ENCODE assay signal across 10 mouse cellular contexts in genomic region chr3:122043102-122043501, GRCm38 (mm10). TPM values are rescaled to one million over a fixed set of nuclear protein-coding genes. Genes with fewer than 3 reads are reported as not detected.
A peak's percentile ranks its signal among the peaks of the same experiment; 100 is the strongest.
DNase-seq lines count a peak whose midpoint lies in the region; ATAC-seq and TF ChIP-seq lines count a peak whose summit lies in the region.
"Had no signal": no experiment of that assay in that cellular context is flagged by ENCODE, and none has a peak within 500 bp of the region (broad histone marks: within the 10 kb centered on the region; RNA-seq: fewer than 3 reads in every experiment).

No protein-coding gene starts in this region.

- H3K27me3 ChIP-seq in kidney, postnatal 0 days (ENCODE audit: insufficient read depth, low read length) = no peaks in the 10 kb centered on the region
- peaks cover 81% of the 10 kb centered on the region for H3K27me3 ChIP-seq in forebrain, embryonic 13.5 days
- peaks cover 34% of the 10 kb centered on the region for H3K27me3 ChIP-seq in midbrain, embryonic 16.5 days (ENCODE audit: control insufficient read depth, insufficient read depth, low read depth, low read length)

- H3K4me3 ChIP-seq in gastrocnemius, adult 2 months = peak overlapping the region; percentile 59
- H3K4me3 ChIP-seq in kidney, postnatal 0 days (replicated peaks; ENCODE audit: low read depth, low read length) = no peak overlapping the region
- no peak overlapping the region for H3K4me3 ChIP-seq in forebrain, embryonic 13.5 days
- no peak overlapping the region for H3K4me3 ChIP-seq in midbrain, embryonic 16.5 days (ENCODE audit: low read depth, low read length)
- H3K4me3 ChIP-seq: erythroblast, embryonic 14.5 days had no signal

- 15% methylated on average over 8 of the region's 8 CpGs for WGBS in kidney, postnatal 0 days
- WGBS in forebrain, embryonic 13.5 days = 9% methylated on average over 8 of the region's 8 CpGs
- 16% methylated on average over 8 of the region's 8 CpGs for WGBS in midbrain, embryonic 16.5 days

- intact Hi-C loops in gastrocnemius, adult 2 months (cut with DNase I) = no loop called here

- no peak for DNase-seq in gastrocnemius, adult 2 months
- DNase-seq in gastrocnemius, adult 8-10 months (ENCODE audit: low spot score in 2 of 2) = no peak
- DNase-seq in kidney, postnatal 0 days (ENCODE audit: low spot score) = peak; percentile 35
- DNase-seq in kidney, postnatal 10 days = no peak
- no peak for DNase-seq in urinary bladder, postnatal 10 days (ENCODE audit: low spot score)
- no peak for DNase-seq in layer of hippocampus, postnatal 14 days (ENCODE audit: low spot score in 2 of 2)
- DNase-seq: B cell, adult 2 months had no signal

- peak overlapping the region; percentile 56 for H3K27ac ChIP-seq in gastrocnemius, adult 2 months
- H3K27ac ChIP-seq in kidney, postnatal 0 days = no peak overlapping the region
- H3K27ac ChIP-seq in forebrain, embryonic 13.5 days = no peak overlapping the region
- H3K27ac ChIP-seq in midbrain, embryonic 16.5 days (ENCODE audit: low read length) = no peak overlapping the region

- peaks cover 35% of the 10 kb centered on the region for H3K4me1 ChIP-seq in kidney, postnatal 0 days (replicated peaks; ENCODE audit: insufficient read depth, low read length)
- H3K4me1 ChIP-seq in forebrain, embryonic 13.5 days = peaks cover 51% of the 10 kb centered on the region
- peaks cover 23% of the 10 kb centered on the region for H3K4me1 ChIP-seq in midbrain, embryonic 16.5 days (ENCODE audit: control insufficient read depth, insufficient read depth, low read length)

- H3K9ac ChIP-seq in kidney, postnatal 0 days (ENCODE audit: low read depth, low read length) = no peak overlapping the region
- no peak overlapping the region for H3K9ac ChIP-seq in forebrain, embryonic 13.5 days
- H3K9ac ChIP-seq in midbrain, embryonic 16.5 days (ENCODE audit: low read depth, low read length) = no peak overlapping the region

- ATAC-seq in kidney, postnatal 0 days (replicated peaks; ENCODE audit: low FRiP score, low read depth) = no peak
- no peak for ATAC-seq in forebrain, embryonic 13.5 days
- ATAC-seq in midbrain, embryonic 16.5 days = no peak

- 0 out of 2 replicates have a peak overlapping the region, but pooled peaks have one; percentile 18 for H3K4me2 ChIP-seq in kidney, postnatal 0 days (ENCODE audit: low read length)
- H3K4me2 ChIP-seq in forebrain, embryonic 13.5 days = peak overlapping the region; percentile 57
- H3K4me2 ChIP-seq in midbrain, embryonic 16.5 days (ENCODE audit: low read length) = 0 out of 2 replicates have a peak overlapping the region, but pooled peaks have one; percentile 5

- no peaks in the 10 kb centered on the region for H3K36me3 ChIP-seq in kidney, postnatal 0 days (ENCODE audit: insufficient read depth, low read length)
- no peaks in the 10 kb centered on the region for H3K36me3 ChIP-seq in forebrain, embryonic 13.5 days (ENCODE audit: poor library complexity, severe bottlenecking)
- no peaks in the 10 kb centered on the region for H3K36me3 ChIP-seq in midbrain, embryonic 16.5 days (ENCODE audit: control insufficient read depth, insufficient read depth, low read length)

- H3K9me3 ChIP-seq in kidney, postnatal 0 days (replicated peaks; ENCODE audit: low read length) = no peaks in the 10 kb centered on the region
- H3K9me3 ChIP-seq in forebrain, embryonic 13.5 days (replicated peaks) = no peaks in the 10 kb centered on the region
- no peaks in the 10 kb centered on the region for H3K9me3 ChIP-seq in midbrain, embryonic 16.5 days (replicated peaks; ENCODE audit: control insufficient read depth, low read length, poor library complexity, severe bottlenecking)

- no peak for TF ChIP-seq CTCF in gastrocnemius, adult 2 months (IDR thresholded peaks at IDR 0.05)
- TF ChIP-seq CTCF in kidney, postnatal 0 days (IDR thresholded peaks at IDR 0.05; ENCODE audit: low read depth) = no peak

RNA-seq across cellular contexts. Expression of gene Abca4, which starts 1.1 kb away (rescaled TPM):
- total RNA-seq in gastrocnemius, adult 2 months (2021) = under 1 TPM; 0.79 to 0.95 TPM
- under 1 TPM; 0.47 to 0.99 (median 0.56) TPM for total RNA-seq in gastrocnemius, adult 8-10 months (2022)
- polyA plus RNA-seq in kidney, postnatal 0 days (2015; fragmentation: Nextera tagmentation; extraction: Ambion mirVana) = 1.0 and 1.2 TPM in 2 replicates
- 0.72 and 0.92 TPM in 2 replicates for polyA plus RNA-seq in forebrain, embryonic 13.5 days (2015; fragmentation: Nextera tagmentation; extraction: Ambion mirVana)
- 0.93 and 1.7 TPM in 2 replicates for polyA plus RNA-seq in midbrain, embryonic 16.5 days (2015; fragmentation: Nextera tagmentation; extraction: Ambion mirVana)
- total RNA-seq in layer of hippocampus, postnatal 14 days (2021) = 1 to 10 TPM; 2.6 to 6.6 TPM

Comparison
In these comparisons a context has a peak if more than half of its experiments do, and no peak if none do; other contexts are left out.
1. H3K4me2 ChIP-seq: peak in every context shown above with its lines; median percentile 57 in forebrain, embryonic 13.5 days; 18 in kidney, postnatal 0 days; 5 in midbrain, embryonic 16.5 days.